Mouse (Mus musculus) hindbrain, embryonic 12.5 days (tissue): Measurements from ENCODE around the gene Golgb1. TPM values are rescaled to one million over a fixed set of nuclear protein-coding genes. Genes with fewer than 3 reads are reported as not detected.

Source experiments
- ATAC-seq: fragments of 200-750 bp; cut with Nextera tagmentation; 2 replicates; pipeline ENCODE4 v1.8.0; 2017; ENCODE audit warnings: moderate TSS enrichment; ENCODE audit not compliant: low FRiP score
- H3K27ac ChIP-seq: fragments of 300-500 bp; sonication (generic); 2 replicates; pipeline ENCODE4 v1.5.1; 2016; ENCODE audit warnings: mild to moderate bottlenecking
- H3K27me3 ChIP-seq: fragments of 300-500 bp; sonication (generic); 2 replicates; pipeline ENCODE4 v1.6.1; 2016; ENCODE audit warnings: mild to moderate bottlenecking
- H3K36me3 ChIP-seq: fragments of 300-500 bp; sonication (generic); 2 replicates; pipeline ENCODE4 v1.6.1; 2016; ENCODE audit warnings: mild to moderate bottlenecking
- H3K4me1 ChIP-seq: fragments of 300-500 bp; sonication (generic); 2 replicates; pipeline ENCODE4 v1.6.1; 2016
- H3K4me2 ChIP-seq: fragments of 300-500 bp; sonication (generic); replicated peaks from 2 replicates; pipeline ENCODE4 v1.6.1; 2016; ENCODE audit warnings: mild to moderate bottlenecking
- H3K4me3 ChIP-seq: fragments of 300-500 bp; sonication (generic); 2 replicates; pipeline ENCODE4 v1.5.1; 2016; ENCODE audit warnings: mild to moderate bottlenecking
- H3K9ac ChIP-seq: fragments of 300-500 bp; sonication (generic); 2 replicates; pipeline ENCODE4 v1.6.1; 2016; ENCODE audit warnings: mild to moderate bottlenecking, moderate library complexity
- H3K9me3 ChIP-seq: fragments of 300-500 bp; sonication (generic); replicated peaks from 2 replicates; pipeline ENCODE4 v1.6.1; 2016; ENCODE audit warnings: mild to moderate bottlenecking
- WGBS: fragments of 180-500 bp; shearing (Covaris S2); methylation state at CpG from one replicate; pipeline ENCODE4 v1.1.7; 2016; 5-methylcytosine and 5-hydroxymethylcytosine counted together
- polyA plus RNA-seq: library from polyadenylated mRNA; unstranded; fragments of >200 nt; fragmentation: Nextera tagmentation; extraction: Ambion mirVana; gene quantifications from 2 replicates; pipeline ENCODE4 v1.2.1, GENCODE M21; 2016

Golgb1 gene
- polyA plus RNA-seq, 1 experiment from 2014 or later, result 95.7 TPM

GRCm38 (mm10) chr16:36932546-36932945 is 57.6 kb downstream of the Golgb1 start:
- Histone ChIP-seq H3K9ac (no peak overlapping the region), H3K9me3 (no peaks in the 10 kb centered on the region), H3K4me1 (no peaks in the 10 kb centered on the region), H3K4me3 (no peak overlapping the region), H3K4me2 (no peak overlapping the region), H3K36me3 (peaks cover 47% of the 10 kb centered on the region), H3K27me3 (no peaks in the 10 kb centered on the region), H3K27ac (no peak overlapping the region)
- 95% methylated on average over 6 of the region's 6 CpGs for WGBS
- no peak for ATAC-seq

- Histone ChIP-seq H3K36me3 (peaks cover 31% of the 10 kb centered on the region), H3K27me3 (no peaks in the 10 kb centered on the region), H3K4me2 (no peak overlapping the region), H3K9ac (no peak overlapping the region), H3K27ac (no peak overlapping the region), H3K9me3 (no peaks in the 10 kb centered on the region), H3K4me1 (no peaks in the 10 kb centered on the region), H3K4me3 (no peak overlapping the region)
- ATAC-seq, result no peak
- WGBS, result 80% methylated on average over 6 of the region's 6 CpGs
Observed at GRCm38 (mm10) chr16:36934131-36934840, 59.3 kb downstream of the Golgb1 start.

GRCm38 (mm10) chr16:36934841-36935620 is 60.1 kb downstream of the Golgb1 start, which contains the start of gene Hcls1:
Gene Hcls1, plus strand, starts transcription at chr16:36934983.
- no peak within 1 kb of the TSS for H3K9ac ChIP-seq
- H3K9me3 ChIP-seq, result no peaks in the 10 kb centered on the region
- no peaks in the 10 kb centered on the region for H3K4me1 ChIP-seq
- WGBS, result 78% methylated on average over 7 of the region's 7 CpGs
- ATAC-seq, result no peak
- H3K4me3 ChIP-seq, result no peak within 1 kb of the TSS
- no peak within 1 kb of the TSS for H3K27ac ChIP-seq
- no peak within 1 kb of the TSS for H3K4me2 ChIP-seq
- H3K27me3 ChIP-seq, result no peaks in the 10 kb centered on the region
- H3K36me3 ChIP-seq, result peaks cover 24% of the 10 kb centered on the region

GRCm38 (mm10) chr16:36935814-36936213 is 60.9 kb downstream of the Golgb1 start:
- peaks cover 21% of the 10 kb centered on the region for H3K36me3 ChIP-seq
- no peak overlapping the region for H3K27ac ChIP-seq
- 82% methylated on average over 3 of the region's 3 CpGs for WGBS
- H3K9ac ChIP-seq, result no peak overlapping the region
- no peaks in the 10 kb centered on the region for H3K27me3 ChIP-seq
- no peak overlapping the region for H3K4me2 ChIP-seq
- no peak overlapping the region for H3K4me3 ChIP-seq
- ATAC-seq, result no peak
- no peaks in the 10 kb centered on the region for H3K9me3 ChIP-seq
- no peaks in the 10 kb centered on the region for H3K4me1 ChIP-seq

- H3K4me3 ChIP-seq, result no peak overlapping the region
- H3K27me3 ChIP-seq, result no peaks in the 10 kb centered on the region
- H3K4me1 ChIP-seq, result peaks cover 9% of the 10 kb centered on the region
- no peak overlapping the region for H3K9ac ChIP-seq
- no peaks in the 10 kb centered on the region for H3K9me3 ChIP-seq
- no peak overlapping the region for H3K4me2 ChIP-seq
- ATAC-seq, result no peak
- H3K27ac ChIP-seq, result no peak overlapping the region
- 76% methylated on average over 6 of the region's 6 CpGs for WGBS
- H3K36me3 ChIP-seq, result no peaks in the 10 kb centered on the region
Observed at GRCm38 (mm10) chr16:36941137-36941727, 66.3 kb downstream of the Golgb1 start.

GRCm38 (mm10) chr16:36941895-36942294 is 67.0 kb downstream of the Golgb1 start:
- WGBS, result 68% methylated on average over 4 of the region's 4 CpGs
- ATAC-seq, result no peak
- H3K9ac ChIP-seq, result no peak overlapping the region

GRCm38 (mm10) chr16:36943591-36943990 is 68.7 kb downstream of the Golgb1 start:
- ATAC-seq, result no peak
- 91% methylated on average over 3 of the region's 3 CpGs for WGBS
- no peak overlapping the region for H3K4me2 ChIP-seq

More at GRCm38 (mm10) chr16:36941895-36942294, 67.0 kb downstream of the Golgb1 start:
- Histone ChIP-seq H3K4me2 (no peak overlapping the region), H3K4me3 (no peak overlapping the region), H3K27me3 (no peaks in the 10 kb centered on the region), H3K27ac (no peak overlapping the region), H3K4me1 (peaks cover 9% of the 10 kb centered on the region), H3K36me3 (no peaks in the 10 kb centered on the region), H3K9me3 (no peaks in the 10 kb centered on the region)

GRCm38 (mm10) chr16:36944895-36945424 is 70.0 kb downstream of the Golgb1 start:
- ATAC-seq, result peak; percentile 60
- WGBS, result 35% methylated on average over 12 of the region's 12 CpGs

More at GRCm38 (mm10) chr16:36943591-36943990, 68.7 kb downstream of the Golgb1 start:
- no peak overlapping the region for H3K9ac ChIP-seq
- no peak overlapping the region for H3K4me3 ChIP-seq
- H3K4me1 ChIP-seq, result peaks cover 9% of the 10 kb centered on the region
- H3K27me3 ChIP-seq, result no peaks in the 10 kb centered on the region
- no peak overlapping the region for H3K27ac ChIP-seq
- no peaks in the 10 kb centered on the region for H3K9me3 ChIP-seq
- H3K36me3 ChIP-seq, result no peaks in the 10 kb centered on the region

GRCm38 (mm10) chr16:36946459-36947159 is 71.7 kb downstream of the Golgb1 start:
- 89% methylated on average over 8 of the region's 8 CpGs for WGBS
- Histone ChIP-seq H3K4me3 (no peak overlapping the region), H3K9ac (no peak overlapping the region), H3K27ac (no peak overlapping the region), H3K4me2 (no peak overlapping the region), H3K4me1 (peaks cover 9% of the 10 kb centered on the region), H3K9me3 (no peaks in the 10 kb centered on the region), H3K27me3 (no peaks in the 10 kb centered on the region), H3K36me3 (no peaks in the 10 kb centered on the region)
- no peak for ATAC-seq

More at GRCm38 (mm10) chr16:36944895-36945424, 70.0 kb downstream of the Golgb1 start:
- H3K9me3 ChIP-seq, result no peaks in the 10 kb centered on the region
- H3K36me3 ChIP-seq, result no peaks in the 10 kb centered on the region
- H3K27me3 ChIP-seq, result no peaks in the 10 kb centered on the region
- no peak overlapping the region for H3K4me2 ChIP-seq
- peaks cover 9% of the 10 kb centered on the region for H3K4me1 ChIP-seq
- no peak overlapping the region for H3K9ac ChIP-seq
- H3K4me3 ChIP-seq, result no peak overlapping the region
- no peak overlapping the region for H3K27ac ChIP-seq

GRCm38 (mm10) chr16:36947646-36948197 is 72.8 kb downstream of the Golgb1 start:
- Histone ChIP-seq H3K36me3 (no peaks in the 10 kb centered on the region), H3K4me3 (no peak overlapping the region), H3K9ac (no peak overlapping the region), H3K4me2 (no peak overlapping the region), H3K9me3 (no peaks in the 10 kb centered on the region), H3K4me1 (peaks cover 5% of the 10 kb centered on the region), H3K27me3 (no peaks in the 10 kb centered on the region), H3K27ac (no peak overlapping the region)
- WGBS, result 66% methylated on average over 4 of the region's 4 CpGs
- ATAC-seq, result no peak

- Histone ChIP-seq H3K4me1 (peaks cover 5% of the 10 kb centered on the region), H3K9ac (no peak overlapping the region), H3K9me3 (no peaks in the 10 kb centered on the region), H3K4me2 (no peak overlapping the region), H3K36me3 (no peaks in the 10 kb centered on the region), H3K4me3 (no peak overlapping the region), H3K27ac (no peak overlapping the region), H3K27me3 (no peaks in the 10 kb centered on the region)
- WGBS, result 69% methylated on average over 8 of the region's 8 CpGs
- ATAC-seq, result no peak
Observed at GRCm38 (mm10) chr16:36949614-36950336, 74.8 kb downstream of the Golgb1 start.
